Mouse (Mus musculus) limb, embryonic 10.5 days (tissue): ENCODE data around the gene Ramp2. TPM values are rescaled to one million over a fixed set of nuclear protein-coding genes. Genes with fewer than 3 reads are reported as not detected.

ENCODE experiments used
- DNase-seq: peaks from one replicate; pipeline ENCODE4 v3.0.0-alpha.2; 2017; ENCODE audit warnings: low spot score
- H3K27ac ChIP-seq: fragments of 300-500 bp; sonication (generic); 2 replicates; pipeline ENCODE4 v1.5.1; 2016; ENCODE audit warnings: mild to moderate bottlenecking
- H3K27me3 ChIP-seq: fragments of 300-500 bp; sonication (generic); 2 replicates; pipeline ENCODE4 v1.6.1; 2016; ENCODE audit warnings: low read depth, mild to moderate bottlenecking; ENCODE audit not compliant: poor library complexity, severe bottlenecking
- H3K36me3 ChIP-seq: fragments of 300-500 bp; sonication (generic); 2 replicates; pipeline ENCODE4 v1.6.1; 2016; ENCODE audit warnings: mild to moderate bottlenecking, moderate library complexity
- H3K4me1 ChIP-seq: fragments of 300-500 bp; sonication (generic); 2 replicates; pipeline ENCODE4 v1.6.1; 2016
- H3K4me3 ChIP-seq: fragments of 300-500 bp; sonication (generic); 2 replicates; pipeline ENCODE4 v1.5.1; 2016; ENCODE audit warnings: mild to moderate bottlenecking, moderate library complexity
- H3K9me3 ChIP-seq: fragments of 300-500 bp; sonication (generic); replicated peaks from 2 replicates; pipeline ENCODE4 v1.6.1; 2016; ENCODE audit warnings: mild to moderate bottlenecking
- WGBS: fragments of 180-500 bp; shearing (Covaris S2); methylation state at CpG from one replicate; pipeline ENCODE4 v1.1.7; 2016; 5-methylcytosine and 5-hydroxymethylcytosine counted together
- polyA plus RNA-seq: library from polyadenylated mRNA; unstranded; fragments of >200 nt; fragmentation: Nextera tagmentation; extraction: Ambion mirVana; gene quantifications from 2 replicates; pipeline ENCODE4 v1.2.1, GENCODE M21; 2016

Ramp2 gene
- 54.2 and 61.5 TPM in 2 replicates for polyA plus RNA-seq

GRCm38 (mm10) chr11:101245855-101246701 is at the start of gene Ramp2:
Gene Ramp2 (plus strand): TSS chr11:101246028.
- Histone ChIP-seq H3K36me3 (no peaks in the 10 kb centered on the region), H3K4me1 (peaks cover 55% of the 10 kb centered on the region), H3K4me3 (peak within 1 kb of the TSS; percentile 70), H3K27me3 (peaks cover 38% of the 10 kb centered on the region), H3K27ac (peak within 1 kb of the TSS; percentile 91), H3K9me3 (no peaks in the 10 kb centered on the region)
- DNase-seq: peak; percentile 71
- under 1% methylated on average over 60 of the region's 63 CpGs for WGBS

- Histone ChIP-seq H3K4me1 (peaks cover 9% of the 10 kb centered on the region), H3K4me3 (no peak overlapping the region), H3K36me3 (peaks cover 74% of the 10 kb centered on the region), H3K9me3 (no peaks in the 10 kb centered on the region), H3K27ac (no peak overlapping the region), H3K27me3 (no peaks in the 10 kb centered on the region)
- WGBS: 92% methylated on average over 8 of the region's 8 CpGs
- DNase-seq: no peak
Observed at GRCm38 (mm10) chr11:101196175-101196574, 49.7 kb upstream of the Ramp2 start.

GRCm38 (mm10) chr11:101199555-101199954 is 46.3 kb upstream of the Ramp2 start:
- Histone ChIP-seq H3K4me3 (no peak overlapping the region), H3K4me1 (no peaks in the 10 kb centered on the region), H3K27ac (no peak overlapping the region), H3K9me3 (no peaks in the 10 kb centered on the region), H3K27me3 (no peaks in the 10 kb centered on the region), H3K36me3 (peaks cover 77% of the 10 kb centered on the region)
- WGBS: 89% methylated on average over 3 of the region's 3 CpGs
- DNase-seq: no peak

GRCm38 (mm10) chr11:101200986-101201385 is 44.8 kb upstream of the Ramp2 start:
- H3K27me3 ChIP-seq: no peaks in the 10 kb centered on the region
- no peak overlapping the region for H3K4me3 ChIP-seq
- H3K36me3 ChIP-seq: peaks cover 67% of the 10 kb centered on the region
- no peaks in the 10 kb centered on the region for H3K4me1 ChIP-seq
- WGBS: 33% methylated on average over 7 of the region's 7 CpGs
- DNase-seq: no peak
- H3K27ac ChIP-seq: no peak overlapping the region
- H3K9me3 ChIP-seq: no peaks in the 10 kb centered on the region

GRCm38 (mm10) chr11:101211970-101212369 is 33.9 kb upstream of the Ramp2 start:
- Histone ChIP-seq H3K27ac (no peak overlapping the region), H3K4me1 (no peaks in the 10 kb centered on the region), H3K9me3 (no peaks in the 10 kb centered on the region), H3K27me3 (no peaks in the 10 kb centered on the region), H3K4me3 (no peak overlapping the region), H3K36me3 (peaks cover 61% of the 10 kb centered on the region)
- DNase-seq: peak; percentile 40
- 59% methylated on average over 3 of the region's 3 CpGs for WGBS

- Histone ChIP-seq H3K4me3 (no peak overlapping the region), H3K27me3 (no peaks in the 10 kb centered on the region), H3K4me1 (no peaks in the 10 kb centered on the region), H3K9me3 (no peaks in the 10 kb centered on the region), H3K36me3 (peaks cover 33% of the 10 kb centered on the region), H3K27ac (no peak overlapping the region)
- 93% methylated on average over 5 of the region's 5 CpGs for WGBS
- no peak for DNase-seq
Observed at GRCm38 (mm10) chr11:101216936-101217335, 28.9 kb upstream of the Ramp2 start.

- H3K27ac ChIP-seq: no peak overlapping the region
- H3K4me1 ChIP-seq: no peaks in the 10 kb centered on the region
- H3K4me3 ChIP-seq: no peak overlapping the region
- H3K27me3 ChIP-seq: no peaks in the 10 kb centered on the region
- 89% methylated on average over 10 of the region's 10 CpGs for WGBS
- peaks cover 22% of the 10 kb centered on the region for H3K36me3 ChIP-seq
- no peaks in the 10 kb centered on the region for H3K9me3 ChIP-seq
- no peak for DNase-seq
Observed at GRCm38 (mm10) chr11:101218436-101219055, 27.3 kb upstream of the Ramp2 start.

- no peaks in the 10 kb centered on the region for H3K9me3 ChIP-seq
- WGBS: 62% methylated on average over 2 of the region's 2 CpGs
- H3K27me3 ChIP-seq: no peaks in the 10 kb centered on the region; the same call in 1 of the 2 replicates
- H3K4me3 ChIP-seq: no peak overlapping the region
- no peak for DNase-seq
- no peak overlapping the region for H3K27ac ChIP-seq
- peaks cover 6% of the 10 kb centered on the region; the same call in 1 of the 2 replicates for H3K4me1 ChIP-seq
- 0 out of 2 replicates have a peak, but pooled peaks cover under 1% of the 10 kb centered on the region for H3K36me3 ChIP-seq
Observed at GRCm38 (mm10) chr11:101220853-101221252, 25.0 kb upstream of the Ramp2 start.

- Histone ChIP-seq H3K36me3 (no peaks in the 10 kb centered on the region), H3K9me3 (no peaks in the 10 kb centered on the region), H3K4me1 (peaks cover 12% of the 10 kb centered on the region; the same call in 1 of the 2 replicates), H3K4me3 (no peak overlapping the region), H3K27me3 (no peaks in the 10 kb centered on the region; the same call in 1 of the 2 replicates), H3K27ac (no peak overlapping the region)
- no peak for DNase-seq
- 93% methylated on average over 8 of the region's 8 CpGs for WGBS
Observed at GRCm38 (mm10) chr11:101221306-101221986, 24.4 kb upstream of the Ramp2 start.

GRCm38 (mm10) chr11:101224337-101224736 is 21.5 kb upstream of the Ramp2 start:
- Histone ChIP-seq H3K4me3 (no peak overlapping the region), H3K36me3 (no peaks in the 10 kb centered on the region), H3K9me3 (no peaks in the 10 kb centered on the region), H3K27me3 (no peaks in the 10 kb centered on the region; the same call in 1 of the 2 replicates), H3K4me1 (peaks cover 16% of the 10 kb centered on the region), H3K27ac (no peak overlapping the region)
- WGBS: 91% methylated on average over 3 of the region's 3 CpGs
- DNase-seq: no peak

- 21% methylated on average over 25 of the region's 25 CpGs for WGBS
- peak overlapping the region; percentile 87 for H3K4me3 ChIP-seq
- peak overlapping the region; percentile 89 for H3K27ac ChIP-seq
- no peaks in the 10 kb centered on the region for H3K9me3 ChIP-seq
- DNase-seq: no peak
- peaks cover 28% of the 10 kb centered on the region for H3K4me1 ChIP-seq
- no peaks in the 10 kb centered on the region; the same call in 1 of the 2 replicates for H3K27me3 ChIP-seq
- H3K36me3 ChIP-seq: no peaks in the 10 kb centered on the region
Observed at GRCm38 (mm10) chr11:101225331-101226064, 20.3 kb upstream of the Ramp2 start.

GRCm38 (mm10) chr11:101226065-101226701 is 19.6 kb upstream of the Ramp2 start, which contains the start of gene Ezh1:
Gene Ezh1 (minus strand): TSS chr11:101226463.
- H3K4me1 ChIP-seq: peaks cover 35% of the 10 kb centered on the region
- no peaks in the 10 kb centered on the region for H3K36me3 ChIP-seq
- H3K4me3 ChIP-seq: peak within 1 kb of the TSS; percentile 87
- DNase-seq: peak; percentile 91
- WGBS: 1% methylated on average over 56 of the region's 56 CpGs
- H3K27me3 ChIP-seq: no peaks in the 10 kb centered on the region; the same call in 1 of the 2 replicates
- H3K9me3 ChIP-seq: no peaks in the 10 kb centered on the region
- H3K27ac ChIP-seq: peak within 1 kb of the TSS; percentile 89
